Mouse (Mus musculus): Measurements from ENCODE around the gene Ttyh3. TPM values are rescaled to one million over a fixed set of nuclear protein-coding genes. Genes with fewer than 3 reads are reported as not detected.

Ttyh3 gene
- polyA plus RNA-seq, 1 experiment, result 34.8 TPM

GRCm38 (mm10) chr5:140602540-140602939, 46.3 kb downstream of the Ttyh3 start:
- 75% methylated on average over 2 of the region's 2 CpGs for WGBS
- no peak overlapping the region for H3K4me3 ChIP-seq (replicated peaks; ENCODE audit: control insufficient read depth, low read depth, low read length)
- no peaks in the 10 kb centered on the region; the same call in 1 of the 2 replicates for H3K4me1 ChIP-seq (ENCODE audit: control insufficient read depth, insufficient read depth, low read length)
- TF ChIP-seq POLR2A (IDR thresholded peaks at IDR 0.05; ENCODE audit: borderline replicate concordance, control insufficient read depth, low read depth, low read length) (no peak), CTCF (IDR thresholded peaks at IDR 0.05; ENCODE audit: control insufficient read depth, insufficient read depth, low read length) (no peak)
- no peak overlapping the region for H3K27ac ChIP-seq (ENCODE audit: control insufficient read depth, insufficient read depth, low read depth, low read length, poor library complexity)

- Histone ChIP-seq H3K4me1 (ENCODE audit: control insufficient read depth, insufficient read depth, low read length) (no peaks in the 10 kb centered on the region; the same call in 1 of the 2 replicates), H3K27ac (ENCODE audit: control insufficient read depth, insufficient read depth, low read depth, low read length, poor library complexity) (no peak overlapping the region), H3K4me3 (replicated peaks; ENCODE audit: control insufficient read depth, low read depth, low read length) (no peak overlapping the region)
- no peak for TF ChIP-seq POLR2A (IDR thresholded peaks at IDR 0.05; ENCODE audit: borderline replicate concordance, control insufficient read depth, low read depth, low read length)
- TF ChIP-seq CTCF (IDR thresholded peaks at IDR 0.05; ENCODE audit: control insufficient read depth, insufficient read depth, low read length), result no peak
- WGBS, result 88% methylated on average over 12 of the region's 12 CpGs
These were observed 47.1 kb downstream of the Ttyh3 start for GRCm38 (mm10) chr5:140601712-140602111.

GRCm38 (mm10) chr5:140599939-140600338, 48.9 kb downstream of the Ttyh3 start:
- Histone ChIP-seq H3K4me1 (ENCODE audit: control insufficient read depth, insufficient read depth, low read length) (peaks cover 4% of the 10 kb centered on the region), H3K27ac (ENCODE audit: control insufficient read depth, insufficient read depth, low read depth, low read length, poor library complexity) (no peak overlapping the region), H3K4me3 (replicated peaks; ENCODE audit: control insufficient read depth, low read depth, low read length) (no peak overlapping the region)
- 73% methylated on average over 5 of the region's 5 CpGs for WGBS
- TF ChIP-seq POLR2A (IDR thresholded peaks at IDR 0.05; ENCODE audit: borderline replicate concordance, control insufficient read depth, low read depth, low read length), result no peak
- no peak for TF ChIP-seq CTCF (IDR thresholded peaks at IDR 0.05; ENCODE audit: control insufficient read depth, insufficient read depth, low read length)

GRCm38 (mm10) chr5:140597787-140598186, 51.0 kb downstream of the Ttyh3 start:
- WGBS, result 42% methylated on average over 4 of the region's 4 CpGs
- H3K27ac ChIP-seq (ENCODE audit: control insufficient read depth, insufficient read depth, low read depth, low read length, poor library complexity), result peak overlapping the region; percentile 95
- H3K4me1 ChIP-seq (ENCODE audit: control insufficient read depth, insufficient read depth, low read length), result peaks cover 8% of the 10 kb centered on the region
- no peak overlapping the region for H3K4me3 ChIP-seq (replicated peaks; ENCODE audit: control insufficient read depth, low read depth, low read length)
- TF ChIP-seq CTCF (IDR thresholded peaks at IDR 0.05; ENCODE audit: control insufficient read depth, insufficient read depth, low read length) (no peak), POLR2A (IDR thresholded peaks at IDR 0.05; ENCODE audit: borderline replicate concordance, control insufficient read depth, low read depth, low read length) (no peak)

GRCm38 (mm10) chr5:140596927-140597588, 51.8 kb downstream of the Ttyh3 start:
- 1% methylated on average over 18 of the region's 18 CpGs for WGBS
- H3K27ac ChIP-seq (ENCODE audit: control insufficient read depth, insufficient read depth, low read depth, low read length, poor library complexity), result peak overlapping the region; percentile 95
- peak overlapping the region; percentile 11 for H3K4me3 ChIP-seq (replicated peaks; ENCODE audit: control insufficient read depth, low read depth, low read length)

GRCm38 (mm10) chr5:140596426-140596825, 52.4 kb downstream of the Ttyh3 start:
- H3K4me3 ChIP-seq (replicated peaks; ENCODE audit: control insufficient read depth, low read depth, low read length), result peak overlapping the region; percentile 27
- H3K4me1 ChIP-seq (ENCODE audit: control insufficient read depth, insufficient read depth, low read length), result peaks cover 8% of the 10 kb centered on the region
- 15% methylated on average over 3 of the region's 3 CpGs for WGBS
- peak overlapping the region; percentile 95 for H3K27ac ChIP-seq (ENCODE audit: control insufficient read depth, insufficient read depth, low read depth, low read length, poor library complexity)
- peak; percentile 24; the same call in 1 of the 2 replicates for TF ChIP-seq POLR2A (IDR thresholded peaks at IDR 0.05; ENCODE audit: borderline replicate concordance, control insufficient read depth, low read depth, low read length)
- no peak for TF ChIP-seq CTCF (IDR thresholded peaks at IDR 0.05; ENCODE audit: control insufficient read depth, insufficient read depth, low read length)

More at GRCm38 (mm10) chr5:140596927-140597588, 51.8 kb downstream of the Ttyh3 start:
- H3K4me1 ChIP-seq (ENCODE audit: control insufficient read depth, insufficient read depth, low read length), result peaks cover 8% of the 10 kb centered on the region
- no peak for TF ChIP-seq POLR2A (IDR thresholded peaks at IDR 0.05; ENCODE audit: borderline replicate concordance, control insufficient read depth, low read depth, low read length)
- TF ChIP-seq CTCF (IDR thresholded peaks at IDR 0.05; ENCODE audit: control insufficient read depth, insufficient read depth, low read length), result no peak

- WGBS, result 49% methylated on average over 5 of the region's 5 CpGs
- no peak for TF ChIP-seq POLR2A (IDR thresholded peaks at IDR 0.05; ENCODE audit: borderline replicate concordance, control insufficient read depth, low read depth, low read length)
- TF ChIP-seq CTCF (IDR thresholded peaks at IDR 0.05; ENCODE audit: control insufficient read depth, insufficient read depth, low read length), result no peak
- peaks cover 8% of the 10 kb centered on the region for H3K4me1 ChIP-seq (ENCODE audit: control insufficient read depth, insufficient read depth, low read length)
- H3K4me3 ChIP-seq (replicated peaks; ENCODE audit: control insufficient read depth, low read depth, low read length), result no peak overlapping the region
- H3K27ac ChIP-seq (ENCODE audit: control insufficient read depth, insufficient read depth, low read depth, low read length, poor library complexity), result peak overlapping the region; percentile 27
These were observed 54.0 kb downstream of the Ttyh3 start for GRCm38 (mm10) chr5:140594846-140595245.

GRCm38 (mm10) chr5:140589082-140589774, 59.6 kb downstream of the Ttyh3 start:
- Histone ChIP-seq H3K27ac (ENCODE audit: control insufficient read depth, insufficient read depth, low read depth, low read length, poor library complexity) (no peak overlapping the region), H3K4me1 (ENCODE audit: control insufficient read depth, insufficient read depth, low read length) (peaks cover 2% of the 10 kb centered on the region; the same call in 1 of the 2 replicates), H3K4me3 (replicated peaks; ENCODE audit: control insufficient read depth, low read depth, low read length) (no peak overlapping the region)
- 83% methylated on average over 16 of the region's 16 CpGs for WGBS
- TF ChIP-seq CTCF (IDR thresholded peaks at IDR 0.05; ENCODE audit: control insufficient read depth, insufficient read depth, low read length) (no peak), POLR2A (IDR thresholded peaks at IDR 0.05; ENCODE audit: borderline replicate concordance, control insufficient read depth, low read depth, low read length) (no peak)
